Mouse (Mus musculus) olfactory bulb, adult 2 months (tissue): ENCODE measurements around the gene Nudt3. TPM values are rescaled to one million over a fixed set of nuclear protein-coding genes. Genes with fewer than 3 reads are reported as not detected.

Experiments used
- H3K27ac ChIP-seq: fragments of 200-500 bp; 2 replicates; pipeline ENCODE4 v1.5.1; 2012; ENCODE audit warnings: low read depth, low read length; ENCODE audit not compliant: insufficient read depth
- H3K4me1 ChIP-seq: fragments of 200-500 bp; 2 replicates; pipeline ENCODE4 v1.6.1; 2012; ENCODE audit warnings: low read length; ENCODE audit not compliant: control insufficient read depth, insufficient read depth
- H3K4me3 ChIP-seq: fragments of 200-500 bp; 2 replicates; pipeline ENCODE4 v1.5.1; 2012; ENCODE audit warnings: mild to moderate bottlenecking, low read depth, low read length, moderate library complexity; ENCODE audit not compliant: insufficient read depth
- CTCF ChIP-seq: fragments of 200-500 bp; IDR thresholded peaks from 2 replicates; pipeline ENCODE4 v1.5.1; 2012; ENCODE audit warnings: low read depth, mild to moderate bottlenecking, low read length, moderate library complexity; ENCODE audit not compliant: insufficient read depth
- POLR2A ChIP-seq: fragments of 200-500 bp; IDR thresholded peaks from 2 replicates; pipeline ENCODE4 v1.6.1; 2012; ENCODE audit warnings: mild to moderate bottlenecking, low read depth, low read length, moderate library complexity; ENCODE audit not compliant: insufficient read depth
- WGBS: fragments of 180-500 bp; shearing (Covaris S2); methylation state at CpG from one replicate; pipeline ENCODE4 v1.1.7; 2018; 5-methylcytosine and 5-hydroxymethylcytosine counted together
- polyA plus RNA-seq: library from polyadenylated mRNA; stranded (reverse); fragments of >200 nt; gene quantifications from 2 replicates; pipeline ENCODE4 v1.2.4, GENCODE M21; 2012; ENCODE audit warnings: low replicate concordance; ENCODE audit not compliant: missing spikeins, insufficient read depth, insufficient read length

The Nudt3 gene
- polyA plus RNA-seq, 1 experiment = 554 TPM

GRCm38 (mm10) chr17:27549234-27549633 lies 74.1 kb downstream of the Nudt3 start:
- Histone ChIP-seq H3K4me1 (peaks cover 12% of the 10 kb centered on the region), H3K27ac (no peak overlapping the region), H3K4me3 (no peak overlapping the region)
- TF ChIP-seq POLR2A (no peak), CTCF (no peak)
- 64% methylated on average over 8 of the region's 8 CpGs for WGBS

GRCm38 (mm10) chr17:27547253-27547868 lies 75.9 kb downstream of the Nudt3 start:
- WGBS = 63% methylated on average over 9 of the region's 9 CpGs
- Histone ChIP-seq H3K4me3 (no peak overlapping the region), H3K4me1 (peaks cover 12% of the 10 kb centered on the region), H3K27ac (no peak overlapping the region)
- TF ChIP-seq CTCF (no peak), POLR2A (no peak)

GRCm38 (mm10) chr17:27546574-27547085 lies 76.7 kb downstream of the Nudt3 start:
- TF ChIP-seq CTCF (no peak), POLR2A (no peak)
- peaks cover 12% of the 10 kb centered on the region for H3K4me1 ChIP-seq
- H3K27ac ChIP-seq = no peak overlapping the region
- no peak overlapping the region for H3K4me3 ChIP-seq
- 83% methylated on average over 7 of the region's 7 CpGs for WGBS

DNA sequence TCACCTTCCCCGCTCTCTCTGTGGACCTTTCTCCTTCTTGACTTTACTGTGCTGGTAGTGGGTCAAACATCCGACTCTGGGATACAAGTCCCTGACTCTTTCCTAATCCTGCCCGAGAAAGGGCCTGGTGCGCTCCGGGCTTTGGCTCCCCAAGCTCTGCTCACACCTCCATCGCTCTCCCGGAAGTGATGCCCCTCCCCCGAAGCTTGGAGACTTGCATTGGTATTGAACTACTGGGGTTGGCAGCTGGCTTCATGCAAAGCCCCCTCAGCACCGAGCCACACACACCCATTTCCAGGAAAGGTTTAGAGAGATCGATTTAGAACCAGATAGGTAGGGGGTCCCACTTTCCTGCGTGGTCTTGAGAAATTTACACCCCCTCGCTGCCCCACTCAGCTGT lies 77.3 kb downstream of the Nudt3 start:
- Histone ChIP-seq H3K27ac (no peak overlapping the region), H3K4me3 (no peak overlapping the region), H3K4me1 (peaks cover 12% of the 10 kb centered on the region)
- TF ChIP-seq CTCF (no peak), POLR2A (no peak)
- WGBS = 66% methylated on average over 12 of the region's 12 CpGs

GRCm38 (mm10) chr17:27544551-27544950 lies 78.7 kb downstream of the Nudt3 start:
- Histone ChIP-seq H3K4me1 (peaks cover 12% of the 10 kb centered on the region), H3K27ac (no peak overlapping the region), H3K4me3 (no peak overlapping the region)
- 55% methylated on average over 11 of the region's 11 CpGs for WGBS
- TF ChIP-seq CTCF (no peak), POLR2A (no peak)

- TF ChIP-seq CTCF (no peak), POLR2A (no peak)
- Histone ChIP-seq H3K4me3 (no peak overlapping the region), H3K4me1 (0 out of 2 replicates have a peak, but pooled peaks cover 3% of the 10 kb centered on the region), H3K27ac (no peak overlapping the region)
- WGBS = 88% methylated on average over 3 of the region's 3 CpGs
Observed at GRCm38 (mm10) chr17:27541984-27542383, 81.3 kb downstream of the Nudt3 start.

DNA sequence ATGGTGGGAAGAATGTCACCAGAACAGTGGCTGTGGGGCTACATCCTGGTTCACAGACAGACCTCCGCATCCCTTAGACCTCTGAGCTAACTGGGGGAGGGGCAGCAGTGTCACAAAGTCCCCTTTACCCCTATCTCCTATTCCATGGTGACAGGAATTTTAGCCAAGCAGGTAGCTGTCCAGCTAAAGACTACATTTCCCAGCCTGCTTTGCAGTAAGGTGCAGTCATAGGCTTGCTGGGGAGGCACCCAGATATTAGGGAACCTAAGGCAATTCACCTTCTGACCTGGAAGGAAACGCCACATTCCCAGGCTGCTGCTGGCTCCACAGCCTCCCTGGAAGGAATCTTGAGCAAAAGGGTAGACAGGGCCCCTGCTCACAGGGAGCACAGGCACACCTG lies 82.0 kb downstream of the Nudt3 start:
- H3K4me3 ChIP-seq = no peak overlapping the region
- WGBS = 84% methylated on average over 2 of the region's 2 CpGs

GRCm38 (mm10) chr17:27534718-27535117 lies 88.6 kb downstream of the Nudt3 start:
- 3% methylated on average over 10 of the region's 10 CpGs for WGBS
- Histone ChIP-seq H3K27ac (no peak overlapping the region), H3K4me3 (no peak overlapping the region), H3K4me1 (peaks cover 2% of the 10 kb centered on the region; the same call in 1 of the 2 replicates)
- TF ChIP-seq CTCF (peak; percentile 99), POLR2A (no peak)

More for the DNA sequence above, 82.0 kb downstream of the Nudt3 start:
- Histone ChIP-seq H3K27ac (no peak overlapping the region), H3K4me1 (peaks cover 3% of the 10 kb centered on the region; the same call in 1 of the 2 replicates)
- no peak for TF ChIP-seq POLR2A
- TF ChIP-seq CTCF = no peak

DNA sequence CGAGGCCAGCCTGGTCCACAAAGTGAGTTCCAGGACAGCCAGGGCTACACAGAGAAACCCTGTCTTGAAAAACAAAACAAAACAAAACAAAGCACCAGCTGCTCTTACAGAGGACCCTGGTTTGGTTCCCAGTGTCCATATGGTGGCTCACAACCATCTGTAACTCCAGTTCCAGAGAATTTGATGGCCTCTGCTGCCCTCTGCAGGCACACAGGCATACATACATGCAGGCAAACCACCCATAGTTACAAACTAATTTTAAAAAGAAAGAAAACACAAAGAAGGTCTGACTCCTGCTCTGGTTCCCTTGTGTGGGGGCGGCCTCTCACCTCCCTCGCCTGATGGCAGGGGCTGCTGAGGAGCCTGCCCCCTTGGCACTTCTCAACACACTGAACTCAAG lies 89.9 kb downstream of the Nudt3 start:
- WGBS = 77% methylated on average over 3 of the region's 3 CpGs
- Histone ChIP-seq H3K4me1 (peaks cover 2% of the 10 kb centered on the region; the same call in 1 of the 2 replicates), H3K4me3 (no peak overlapping the region), H3K27ac (no peak overlapping the region)
- TF ChIP-seq CTCF = no peak
- no peak for TF ChIP-seq POLR2A
